Mouse (Mus musculus) intestine, postnatal 0 days (tissue): ENCODE measurements at regions not wholly inside any gene's neighbourhood (a gene's known extent, or its start where the extent isn't known, plus 50 kb on each side); places are given as distances from the start of the nearest gene placed in this dataset.

Source experiments
- ATAC-seq: fragments of 200-750 bp; cut with Nextera tagmentation; 2 replicates; pipeline ENCODE4 v1.8.0; 2017; ENCODE audit warnings: mild to moderate bottlenecking, moderate TSS enrichment, moderate library complexity
- H3K27ac ChIP-seq: fragments of 300-500 bp; sonication (generic); 2 replicates; pipeline ENCODE4 v1.5.1; 2014; ENCODE audit warnings: mild to moderate bottlenecking, low read depth, low read length, moderate library complexity
- H3K27me3 ChIP-seq: fragments of 300-500 bp; sonication (generic); replicated peaks from 2 replicates; pipeline ENCODE4 v1.6.1; 2014; ENCODE audit warnings: low read length, mixed read lengths; ENCODE audit not compliant: control insufficient read depth, insufficient read depth
- H3K36me3 ChIP-seq: fragments of 300-500 bp; sonication (generic); 2 replicates; pipeline ENCODE4 v1.6.1; 2014; ENCODE audit warnings: mild to moderate bottlenecking, moderate library complexity; ENCODE audit not compliant: control insufficient read depth, insufficient read depth
- H3K4me1 ChIP-seq: fragments of 300-500 bp; sonication (generic); replicated peaks from 2 replicates; pipeline ENCODE4 v1.6.1; 2014; ENCODE audit warnings: antibody characterized with exemption, low read length, mixed read lengths; ENCODE audit not compliant: control insufficient read depth, insufficient read depth
- H3K4me2 ChIP-seq: fragments of 300-500 bp; sonication (generic); replicated peaks from 2 replicates; pipeline ENCODE4 v1.6.1; 2014; ENCODE audit warnings: low read depth, mild to moderate bottlenecking, moderate library complexity
- H3K4me3 ChIP-seq: fragments of 300-500 bp; sonication (generic); 2 replicates; pipeline ENCODE4 v1.5.1; 2014; ENCODE audit warnings: low read depth, low read length
- H3K9ac ChIP-seq: fragments of 300-500 bp; sonication (generic); 2 replicates; pipeline ENCODE4 v1.6.1; 2014; ENCODE audit warnings: mild to moderate bottlenecking, low read depth, low read length
- H3K9me3 ChIP-seq: fragments of 300-500 bp; sonication (generic); 2 replicates; pipeline ENCODE4 v1.6.1; 2016; ENCODE audit warnings: mixed run types; ENCODE audit not compliant: control insufficient read depth
- CTCF ChIP-seq: sonication (generic); IDR thresholded peaks from 2 replicates; pipeline ENCODE4 v1.5.1; 2016; ENCODE audit warnings: low read depth, mild to moderate bottlenecking, control low read depth, antibody characterized with exemption, moderate library complexity
- WGBS: fragments of 180-500 bp; shearing (Covaris S2); extraction: QIAGEN DNeasy Blood & Tissue Kit; methylation state at CpG from one replicate; pipeline ENCODE4 v1.1.7; 2014; 5-methylcytosine and 5-hydroxymethylcytosine counted together

DNA sequence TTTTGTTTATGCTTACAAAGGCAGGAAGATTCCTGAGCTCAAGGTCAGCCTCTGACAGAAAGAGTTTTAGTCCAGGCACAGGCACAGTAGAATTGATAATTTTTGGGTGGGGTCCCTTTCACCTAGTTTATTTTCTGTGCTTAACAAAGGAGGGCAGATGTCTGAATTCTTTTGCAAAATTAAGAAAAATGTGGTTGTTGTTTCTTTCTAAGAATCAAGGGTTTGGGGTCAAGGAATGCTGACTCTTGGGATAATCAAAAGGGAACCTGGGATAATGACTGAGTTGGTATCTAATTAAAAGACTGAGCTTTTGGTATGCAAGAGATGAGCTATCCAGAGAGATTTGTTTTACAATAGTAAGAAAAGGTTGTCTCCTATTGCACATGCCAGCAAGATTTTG lies 143.9 kb downstream of the Tmem161b start:
- no peak for ATAC-seq
- TF ChIP-seq CTCF: no peak

GRCm38 (mm10) chr13:84366839-84367238 lies 144.7 kb downstream of the Tmem161b start:
- Histone ChIP-seq H3K27ac (no peak overlapping the region), H3K4me3 (no peak overlapping the region), H3K4me2 (no peak overlapping the region), H3K36me3 (no peaks in the 10 kb centered on the region), H3K9me3 (no peaks in the 10 kb centered on the region), H3K4me1 (no peaks in the 10 kb centered on the region), H3K27me3 (no peaks in the 10 kb centered on the region), H3K9ac (no peak overlapping the region)
- WGBS: 81% methylated on average over 1 of the region's 1 CpGs
- TF ChIP-seq CTCF: no peak
- ATAC-seq: no peak

More for the DNA sequence above, 143.9 kb downstream of the Tmem161b start:
- Histone ChIP-seq H3K9me3 (no peaks in the 10 kb centered on the region), H3K4me1 (no peaks in the 10 kb centered on the region), H3K36me3 (no peaks in the 10 kb centered on the region), H3K9ac (no peak overlapping the region), H3K4me2 (no peak overlapping the region), H3K27me3 (no peaks in the 10 kb centered on the region), H3K4me3 (no peak overlapping the region), H3K27ac (no peak overlapping the region)

DNA sequence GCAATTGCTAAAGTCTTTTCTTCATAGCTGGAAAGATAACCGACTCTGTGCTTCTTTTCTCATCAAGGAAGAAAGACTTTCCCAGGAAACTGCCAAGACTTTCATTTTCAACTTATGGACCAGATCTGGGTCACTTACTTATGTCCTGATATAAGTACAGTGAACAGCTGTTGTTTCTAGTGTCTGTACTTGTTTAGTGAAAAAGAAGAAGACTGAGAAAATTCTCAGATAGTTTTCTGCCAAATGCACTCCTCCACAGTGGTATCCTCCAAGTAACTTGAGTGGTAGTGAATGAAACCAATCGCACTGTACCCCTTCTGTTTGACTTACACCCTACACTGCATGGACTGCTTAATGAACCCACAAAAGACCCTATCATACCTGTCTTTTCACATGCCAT lies 146.1 kb downstream of the Tmem161b start:
- 78% methylated on average over 2 of the region's 2 CpGs for WGBS
- Histone ChIP-seq H3K4me3 (no peak overlapping the region), H3K9ac (no peak overlapping the region), H3K4me2 (no peak overlapping the region), H3K27me3 (no peaks in the 10 kb centered on the region), H3K36me3 (no peaks in the 10 kb centered on the region), H3K27ac (no peak overlapping the region), H3K9me3 (no peaks in the 10 kb centered on the region), H3K4me1 (no peaks in the 10 kb centered on the region)
- no peak for ATAC-seq
- no peak for TF ChIP-seq CTCF

DNA sequence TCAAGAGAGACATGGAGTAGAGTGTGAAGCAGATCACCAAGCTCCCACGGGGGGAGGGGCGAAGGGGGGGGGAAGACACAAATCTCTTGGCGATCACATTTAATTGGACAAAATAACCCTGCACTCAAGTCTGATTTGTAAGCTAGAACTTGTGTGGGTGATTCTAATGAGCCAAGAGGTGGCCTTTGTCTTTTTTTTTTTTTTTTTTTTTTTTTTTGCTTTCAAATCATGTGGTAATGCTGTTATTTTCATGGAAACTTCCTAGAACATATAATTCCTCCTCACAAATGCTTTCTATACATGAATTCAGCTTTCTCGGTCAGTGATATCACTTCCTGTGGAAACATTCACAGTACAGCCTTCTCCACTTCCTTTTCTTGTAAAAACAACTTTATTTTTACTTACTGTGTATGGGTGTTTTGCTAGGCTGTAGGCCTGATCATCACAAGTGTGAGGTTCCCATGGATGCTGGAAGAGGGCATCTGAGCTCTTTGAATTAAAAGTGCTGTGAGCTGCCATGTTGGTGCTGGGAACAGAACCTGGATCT lies 152.7 kb downstream of the Tmem161b start:
- no peaks in the 10 kb centered on the region for H3K9me3 ChIP-seq
- H3K4me2 ChIP-seq: no peak overlapping the region
- H3K4me1 ChIP-seq: no peaks in the 10 kb centered on the region
- no peak overlapping the region for H3K27ac ChIP-seq
- 87% methylated on average over 4 of the region's 4 CpGs for WGBS
- no peak overlapping the region for H3K9ac ChIP-seq
- H3K4me3 ChIP-seq: no peak overlapping the region
- no peak for ATAC-seq
- no peaks in the 10 kb centered on the region for H3K27me3 ChIP-seq
- H3K36me3 ChIP-seq: no peaks in the 10 kb centered on the region
- TF ChIP-seq CTCF: no peak

GRCm38 (mm10) chr13:84375941-84376340 lies 153.8 kb downstream of the Tmem161b start:
- Histone ChIP-seq H3K36me3 (no peaks in the 10 kb centered on the region), H3K27me3 (no peaks in the 10 kb centered on the region), H3K9me3 (no peaks in the 10 kb centered on the region), H3K4me3 (no peak overlapping the region), H3K4me2 (no peak overlapping the region), H3K9ac (no peak overlapping the region), H3K27ac (no peak overlapping the region), H3K4me1 (no peaks in the 10 kb centered on the region)
- WGBS: 84% methylated on average over 4 of the region's 4 CpGs
- ATAC-seq: no peak
- no peak for TF ChIP-seq CTCF

DNA sequence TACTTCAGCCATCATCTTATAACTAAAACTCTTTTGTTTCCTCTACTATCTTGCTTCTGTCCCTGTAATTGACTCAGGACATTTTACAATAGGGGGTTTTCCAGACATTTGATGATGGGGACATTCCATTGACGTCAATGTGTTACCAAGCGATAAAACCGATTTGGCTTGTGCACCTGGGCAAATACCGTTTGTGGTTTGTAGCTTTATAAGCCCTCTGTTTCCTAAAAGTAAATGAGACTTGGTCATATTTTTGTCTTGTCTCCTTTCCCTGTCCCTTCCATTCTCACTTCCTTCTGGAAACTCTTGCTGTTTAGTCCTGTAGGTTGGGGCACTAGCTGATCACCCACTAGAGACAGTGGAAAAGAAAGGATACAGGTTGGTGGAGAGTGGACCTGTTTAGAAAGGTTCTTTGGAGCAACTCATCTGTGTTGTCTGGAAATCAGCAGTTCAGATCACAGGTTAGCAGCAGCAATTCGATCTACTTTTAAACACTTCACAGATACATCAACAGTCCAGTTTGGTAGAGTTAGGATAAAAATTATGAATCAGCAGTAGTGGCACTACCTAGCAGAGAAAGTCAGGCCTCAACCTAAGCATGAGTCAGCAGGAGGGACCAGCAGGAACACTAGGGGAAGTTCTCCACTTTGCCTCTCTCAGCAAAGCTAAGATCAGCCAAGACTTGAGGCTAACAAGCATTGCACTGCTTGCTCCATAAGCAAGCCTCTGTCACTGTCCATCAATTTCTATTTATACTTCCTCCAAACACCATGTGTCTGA lies 156.6 kb downstream of the Tmem161b start:
- WGBS: 63% methylated on average over 5 of the region's 5 CpGs
- no peak overlapping the region for H3K9ac ChIP-seq
- H3K4me1 ChIP-seq: no peaks in the 10 kb centered on the region

More for the DNA sequence above, 156.6 kb downstream of the Tmem161b start:
- Histone ChIP-seq H3K4me2 (no peak overlapping the region), H3K9me3 (no peaks in the 10 kb centered on the region), H3K36me3 (no peaks in the 10 kb centered on the region), H3K27me3 (no peaks in the 10 kb centered on the region), H3K4me3 (no peak overlapping the region), H3K27ac (no peak overlapping the region)
- no peak for ATAC-seq
- no peak for TF ChIP-seq CTCF
